Mouse (Mus musculus) heart, postnatal 10 days (tissue): ENCODE data around the gene Best1. TPM values are rescaled to one million over a fixed set of nuclear protein-coding genes. Genes with fewer than 3 reads are reported as not detected.

Experiments used
- DNase-seq, 2 experiments: peaks; one replicate each; pipeline ENCODE4 v3.0.0; 2021
- intact Hi-C: fragments of 180-260 bp; cut with DNase I; formaldehyde crosslinking; loops from one replicate; pipeline ENCODE4 v1.15.1; 2025
- total RNA-seq, 2 experiments: library from RNA; stranded (reverse); gene quantifications; 2 replicates each; pipeline ENCODE4 v1.2.3; 2021

Best1 gene
- total RNA-seq, 2 experiments from 2014 or later: 0.20 to 0.36 TPM

DNA sequence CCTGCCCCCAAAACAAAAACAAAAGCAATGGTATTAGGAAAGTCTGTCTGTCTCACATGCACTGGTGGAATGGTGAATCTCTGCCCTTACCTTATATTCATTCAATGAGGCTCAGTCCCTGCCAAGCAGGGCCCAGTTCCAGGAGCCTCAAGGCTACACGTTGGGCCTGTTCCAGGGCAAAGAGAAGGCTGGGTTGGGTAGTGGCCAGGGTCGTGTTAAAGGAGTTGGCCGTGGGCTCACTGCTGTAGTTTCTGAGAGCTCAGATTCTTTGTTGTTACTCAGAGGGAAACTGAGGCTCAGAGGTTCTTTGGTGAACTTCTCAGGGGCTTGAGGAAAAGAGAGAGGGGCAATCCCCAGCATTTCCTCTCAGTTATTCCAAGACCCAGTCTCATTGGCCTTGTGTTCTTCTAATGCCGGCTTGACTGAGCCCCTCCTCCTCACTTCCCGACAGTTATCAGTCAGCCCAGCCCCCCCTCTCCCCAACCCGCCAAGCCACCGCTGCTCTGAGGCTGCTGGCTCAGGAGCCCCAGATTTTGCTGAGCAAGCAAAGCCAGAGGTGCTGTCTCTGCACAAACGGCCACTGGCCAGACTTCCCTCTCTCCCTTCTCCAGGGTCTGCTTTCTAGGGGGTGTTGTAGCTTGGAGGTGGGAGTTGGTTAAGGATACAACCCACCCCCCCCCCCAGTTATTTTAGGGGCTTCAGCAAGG is 23.9 kb upstream of the Best1 start:
- intact Hi-C loops: no loop called here
- peak; percentile 76 to 77 for DNase-seq

DNA sequence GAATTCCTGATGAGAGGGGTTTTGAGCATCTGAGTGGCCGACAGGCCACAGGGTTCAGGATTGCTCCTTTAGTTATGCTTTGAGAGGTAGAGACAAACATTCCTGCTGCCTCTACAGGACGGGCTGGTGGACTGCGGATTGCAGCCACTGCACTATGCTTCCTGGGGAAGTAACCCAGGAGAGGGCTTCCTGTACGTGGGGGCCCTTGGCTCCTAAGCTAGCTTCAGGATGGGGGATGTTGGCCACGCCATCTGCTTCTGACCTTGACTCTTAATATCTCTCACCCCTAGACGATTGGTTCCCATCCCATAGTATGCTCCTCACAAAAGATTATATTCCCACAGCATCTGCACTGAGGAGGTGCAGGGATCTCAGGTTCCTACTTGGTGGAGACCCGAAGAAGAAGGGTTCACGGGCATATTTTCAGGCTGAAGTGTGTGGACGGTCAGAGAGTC is 21.9 kb upstream of the Best1 start:
- intact Hi-C loops: loop anchor here (2.0 kb wide), 1 partner anchor 23 kb away; the partner anchor contains the start of genes Best1 and Rab3il1

GRCm38 (mm10) chr19:10022414-10023303 is 21.2 kb upstream of the Best1 start:
- DNase-seq: peak; percentile 66 to 75
- intact Hi-C loops: loop anchor here (2.0 kb wide), 1 partner anchor 22 kb away; the partner anchor contains the start of genes Best1 and Rab3il1

More for the DNA sequence above, 21.9 kb upstream of the Best1 start:
- peak in 1 of 2 experiments; percentile 46 for DNase-seq

GRCm38 (mm10) chr19:10021981-10022380 is 20.5 kb upstream of the Best1 start:
- DNase-seq: no peak
- intact Hi-C loops: loop anchor here (2.0 kb wide), 1 partner anchor 21 kb away; the partner anchor contains the start of genes Best1 and Rab3il1

DNA sequence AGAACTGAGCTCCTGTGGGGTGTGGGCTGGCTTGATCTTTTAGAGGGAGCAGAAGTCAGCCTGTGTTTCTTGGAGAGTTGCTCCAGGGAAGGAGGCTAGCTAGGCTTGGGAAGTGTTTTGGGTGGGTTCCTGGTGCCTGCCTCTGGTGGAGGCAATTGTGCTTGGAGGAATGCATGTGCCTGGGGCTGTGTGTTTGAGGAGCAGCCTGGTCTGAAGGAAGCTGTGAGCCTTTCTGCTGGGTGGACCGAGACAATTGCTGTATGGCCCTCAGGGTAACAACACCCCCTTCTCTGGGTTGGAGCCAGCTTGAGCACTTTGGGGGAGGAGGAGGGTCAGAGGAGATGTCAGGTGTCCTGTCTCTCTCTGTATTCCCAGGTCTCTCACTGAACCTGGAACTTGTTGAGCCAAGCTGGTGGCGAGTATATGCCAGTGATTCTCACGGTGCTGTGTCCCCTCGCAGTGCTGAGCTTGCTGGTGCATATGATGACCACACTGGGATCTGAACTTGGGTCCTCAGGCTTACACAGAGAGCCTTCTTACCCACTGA is 17.9 kb upstream of the Best1 start:
- intact Hi-C loops: no loop called here

GRCm38 (mm10) chr19:10018527-10018818 is 17.0 kb upstream of the Best1 start:
- intact Hi-C loops: no loop called here
- no peak for DNase-seq

More for the DNA sequence above, 17.9 kb upstream of the Best1 start:
- peak in 1 of 2 experiments; percentile 18 for DNase-seq

- peak; percentile 95 to 96 for DNase-seq
These were observed 16.4 kb upstream of the Best1 start for GRCm38 (mm10) chr19:10017637-10018526.

GRCm38 (mm10) chr19:10016151-10016550 is 14.7 kb upstream of the Best1 start:
- no peak for DNase-seq
- intact Hi-C loops: no loop called here

More at GRCm38 (mm10) chr19:10017637-10018526, 16.4 kb upstream of the Best1 start:
- intact Hi-C loops: no loop called here

GRCm38 (mm10) chr19:10015442-10015841 is 14.0 kb upstream of the Best1 start:
- no peak for DNase-seq
- intact Hi-C loops: no loop called here

- no peak for DNase-seq
- intact Hi-C loops: no loop called here
These were observed 13.4 kb upstream of the Best1 start for GRCm38 (mm10) chr19:10014824-10015223.

DNA sequence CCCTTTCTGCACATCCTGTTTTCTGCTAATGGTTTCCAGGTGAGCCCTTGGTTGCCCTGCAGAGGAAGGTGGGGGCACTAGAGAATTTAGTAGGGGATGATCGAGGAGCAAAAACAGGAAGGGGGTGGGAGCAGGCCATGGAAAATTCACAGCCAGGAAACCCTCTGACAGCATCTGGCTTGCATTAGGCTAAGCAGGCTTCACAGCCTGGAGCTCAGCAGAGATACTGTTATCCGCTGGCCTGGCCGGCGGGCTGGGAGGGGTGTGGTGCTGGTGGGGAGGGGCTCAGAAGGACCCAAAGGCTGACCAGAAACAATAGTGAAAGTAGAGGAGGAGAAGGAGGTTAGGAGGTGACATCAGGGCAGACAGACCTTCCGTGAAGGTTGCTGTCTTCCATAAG is 12.5 kb upstream of the Best1 start:
- peak; percentile 76 to 77 for DNase-seq
- intact Hi-C loops: no loop called here

DNA sequence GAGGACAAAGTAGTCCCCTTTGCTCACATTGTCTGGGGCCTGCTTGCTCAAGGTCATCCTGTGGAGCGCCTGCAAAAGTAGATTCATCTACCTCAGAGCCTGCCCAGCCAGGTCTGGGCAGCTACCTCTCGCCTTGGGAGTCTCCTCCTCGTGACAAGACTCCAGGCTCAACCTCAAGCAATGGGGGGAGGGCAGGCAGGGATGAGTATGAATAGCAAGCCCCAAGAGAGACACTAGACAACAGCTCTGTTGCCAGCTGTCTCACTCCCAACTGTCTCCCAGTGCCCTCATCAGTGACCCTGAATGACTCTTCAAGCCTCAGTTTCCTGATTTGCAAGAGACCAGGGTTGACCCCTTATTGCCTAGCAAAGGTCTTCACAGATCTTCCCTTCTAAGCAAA is 11.9 kb upstream of the Best1 start:
- DNase-seq: peak in 1 of 2 experiments; percentile 43
- intact Hi-C loops: no loop called here

GRCm38 (mm10) chr19:10012827-10013278 is 11.4 kb upstream of the Best1 start:
- intact Hi-C loops: no loop called here
- DNase-seq: peak; percentile 84 to 87

DNA sequence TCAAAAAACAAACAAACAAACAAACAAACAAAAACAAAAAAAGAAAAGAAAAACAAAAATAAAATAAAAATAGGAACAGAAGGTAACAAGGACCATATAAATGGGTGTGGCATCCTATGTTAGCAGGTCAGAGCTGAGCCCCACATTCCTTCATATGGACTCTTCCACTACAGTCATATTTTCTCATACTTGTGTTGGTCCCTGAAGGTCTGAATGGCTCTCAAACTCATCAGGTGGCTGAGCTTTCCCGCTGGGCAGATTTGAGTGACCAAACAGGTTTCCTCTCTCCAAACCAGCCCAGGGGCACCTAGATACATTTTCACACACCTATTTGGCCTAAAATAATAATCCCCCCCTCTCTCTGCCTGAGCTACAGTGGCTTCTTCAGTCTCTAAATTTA is 10.0 kb upstream of the Best1 start:
- intact Hi-C loops: no loop called here
- DNase-seq: no peak

- intact Hi-C loops: no loop called here
- no peak for DNase-seq
These were observed 2.3 kb upstream of the Best1 start for GRCm38 (mm10) chr19:10003696-10004095.

DNA sequence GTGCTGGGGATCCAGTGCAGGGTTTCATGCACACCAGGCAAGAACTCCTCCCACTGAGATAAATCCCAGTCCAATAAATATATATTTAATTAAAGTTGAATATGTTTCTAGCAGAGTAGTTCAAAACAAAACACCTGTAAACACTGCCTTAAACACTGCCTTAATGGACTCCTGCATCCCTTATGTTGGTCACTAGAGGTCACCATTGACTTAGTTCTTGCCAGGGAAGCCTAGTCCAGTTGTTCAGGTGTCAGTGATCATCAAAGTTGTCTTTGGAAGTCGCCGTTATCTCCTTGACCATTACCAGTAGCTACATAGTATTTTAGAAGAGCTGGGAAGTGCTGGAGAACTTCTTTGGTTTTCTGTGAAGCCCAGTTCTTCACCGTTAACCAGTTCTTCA is 1.1 kb downstream of the Best1 start:
- intact Hi-C loops: loop anchor here (1.0 to 2.0 kb wide), 3 partner anchors 22 to 198 kb away; no protein-coding TSS in a partner anchor
- peak; percentile 54 to 73 for DNase-seq

DNA sequence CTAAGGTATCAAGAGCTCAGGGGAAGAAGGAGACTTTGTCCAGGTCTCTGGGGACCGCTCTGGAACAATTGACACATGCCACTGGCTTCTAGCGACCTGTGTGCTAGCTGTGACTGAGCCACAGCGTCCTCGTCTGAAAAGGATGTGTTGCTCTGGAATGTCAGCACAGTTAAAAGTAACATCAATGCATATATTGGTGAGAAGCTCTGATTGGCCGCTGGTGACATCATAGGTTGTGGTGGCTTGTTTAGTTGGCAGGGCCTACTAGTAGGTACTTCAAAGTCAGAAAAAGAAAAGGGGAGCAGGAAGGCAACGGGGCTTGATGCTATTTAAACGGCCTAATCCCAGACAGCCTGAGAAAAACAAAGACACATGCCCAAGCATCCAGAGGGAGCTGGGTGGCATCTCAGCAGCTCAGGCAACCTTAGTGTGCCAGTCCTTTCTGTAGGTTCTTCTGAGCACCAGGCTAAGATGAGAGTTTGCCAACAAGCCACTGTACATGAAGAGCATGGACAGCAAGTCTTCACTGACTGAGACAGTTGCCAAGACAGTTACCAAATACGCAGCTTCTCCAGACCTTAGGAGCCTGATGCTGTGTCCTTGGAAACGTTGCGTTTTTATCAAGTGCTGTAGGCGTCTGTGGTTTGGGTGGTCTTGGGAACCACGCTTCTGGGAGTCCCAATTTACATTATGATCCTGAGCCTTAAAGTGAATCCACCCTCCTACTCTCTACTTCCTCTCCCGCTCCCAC is 2.5 kb downstream of the Best1 start:
- intact Hi-C loops: no loop called here
- DNase-seq: no peak

DNA sequence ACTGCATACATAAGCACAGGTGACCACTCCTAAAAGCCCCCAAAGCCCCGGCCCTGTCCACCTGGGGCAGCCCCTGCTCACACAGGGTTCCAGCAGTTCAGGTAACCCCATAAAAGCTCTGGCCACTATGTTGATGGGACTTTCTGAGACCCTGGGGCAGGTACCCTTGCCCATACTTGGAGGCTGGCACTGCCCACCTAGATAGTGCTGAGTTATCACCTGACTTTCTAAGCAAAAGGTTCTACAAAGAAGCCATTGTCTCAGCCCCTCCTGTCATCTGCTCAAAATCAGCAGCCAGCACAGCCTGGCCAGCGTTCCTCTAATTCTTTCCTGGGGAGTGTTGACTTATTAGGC is 3.4 kb downstream of the Best1 start:
- no peak for DNase-seq
- intact Hi-C loops: no loop called here
